Mouse (Mus musculus) gastrocnemius, postnatal 14 days (tissue): Measurements from ENCODE around the gene Ctnna3. TPM values are rescaled to one million over a fixed set of nuclear protein-coding genes. Genes with fewer than 3 reads are reported as not detected.

Experiments used
- DNase-seq: peaks from one replicate; pipeline ENCODE4 v3.0.0; 2021; ENCODE audit warnings: mixed read lengths
- intact Hi-C: fragments of 180-260 bp; cut with DNase I; formaldehyde crosslinking; loops from one replicate; pipeline ENCODE4 v1.15.1; 2025; ENCODE audit warnings: low total_unique reads
- total RNA-seq, 2 experiments: library from RNA; stranded (reverse); gene quantifications; 2 replicates each; pipeline ENCODE4 v1.2.3; 2021

The Ctnna3 gene
- total RNA-seq, 2 experiments from 2014 or later = 19.1 to 20.2 TPM

DNA sequence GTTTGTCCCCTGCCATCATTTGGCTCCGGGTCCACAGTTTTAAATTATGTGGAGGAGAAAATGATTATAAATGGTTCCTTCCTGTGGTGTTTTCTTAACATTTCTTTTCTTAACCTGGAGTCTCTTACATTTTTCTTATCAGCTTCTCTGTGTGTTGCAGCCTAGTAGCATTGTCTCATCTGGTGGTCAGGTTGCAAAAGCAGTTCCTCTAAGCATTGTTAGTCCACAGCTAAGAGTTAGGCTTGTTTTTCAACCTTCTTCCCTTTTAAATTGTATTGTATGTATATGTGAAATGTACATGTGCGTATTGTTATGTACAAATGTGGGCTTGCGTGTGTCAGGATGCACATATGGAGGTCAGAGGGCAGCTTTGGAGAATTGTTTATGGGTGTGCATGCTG, 220.4 kb downstream of the Ctnna3 start:
- no peak for DNase-seq
- intact Hi-C loops = no loop called here

GRCm38 (mm10) chr10:63652887-63653286, 223.0 kb downstream of the Ctnna3 start:
- DNase-seq = no peak
- intact Hi-C loops = no loop called here

DNA sequence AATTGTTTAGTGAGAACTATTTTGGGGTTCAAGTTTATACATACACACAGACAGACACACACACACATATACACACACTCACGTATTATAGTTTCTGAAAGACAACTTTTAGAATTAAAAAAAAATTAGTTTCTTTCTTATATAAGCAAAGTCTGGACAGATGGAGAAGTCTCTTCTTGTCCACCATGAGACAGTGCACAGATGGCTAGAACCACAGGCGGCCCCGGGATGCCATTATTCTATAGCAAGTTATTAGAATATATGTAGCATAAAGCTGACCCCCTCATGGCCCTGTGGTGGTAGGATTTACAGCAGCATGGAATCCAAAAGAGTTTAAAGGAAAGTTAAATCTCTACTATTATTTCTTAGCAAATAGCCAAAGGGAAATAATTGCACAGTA, 223.7 kb downstream of the Ctnna3 start:
- intact Hi-C loops = no loop called here
- no peak for DNase-seq

- DNase-seq = no peak
- intact Hi-C loops = no loop called here
Measured at GRCm38 (mm10) chr10:63654560-63654959, 224.7 kb downstream of the Ctnna3 start.

DNA sequence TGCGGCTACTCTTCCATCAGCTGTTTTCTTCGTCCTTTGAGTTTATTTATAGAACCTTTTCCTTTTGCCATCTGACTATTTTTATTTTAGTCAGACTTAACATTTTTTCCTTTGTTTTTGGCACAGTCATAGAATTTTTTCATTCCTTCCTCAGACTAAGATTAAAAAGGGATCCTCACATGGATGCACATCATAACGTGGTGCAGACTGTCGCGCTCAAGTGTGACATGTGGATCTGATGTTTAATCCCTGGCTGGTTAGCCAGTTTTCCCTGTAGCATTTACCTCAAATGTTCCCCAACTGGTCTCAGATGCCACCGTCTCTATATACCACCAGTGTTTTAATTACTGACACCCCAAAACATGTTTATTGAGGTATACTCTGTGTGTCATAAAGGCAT, 246.4 kb downstream of the Ctnna3 start:
- intact Hi-C loops = no loop called here
- DNase-seq = no peak

DNA sequence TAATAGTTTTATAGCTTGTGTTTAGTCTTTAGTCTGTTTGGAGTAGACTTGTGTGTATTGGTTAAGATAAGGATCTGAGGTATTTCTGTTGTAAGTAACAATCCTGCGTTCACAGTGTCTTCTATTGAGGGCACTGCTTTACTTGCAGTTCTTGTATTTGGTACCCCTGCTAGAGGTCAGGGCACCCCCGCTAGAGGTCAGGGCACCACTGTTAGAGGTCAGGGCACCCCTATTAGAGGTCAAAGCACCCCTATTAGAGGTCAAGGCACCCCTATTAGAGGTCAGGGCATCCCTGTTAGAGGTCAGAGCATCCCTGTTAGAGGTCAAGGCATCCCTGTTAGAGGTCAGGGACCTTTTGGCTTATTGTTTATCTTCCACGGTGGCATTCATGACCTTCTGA, 259.3 kb downstream of the Ctnna3 start:
- no peak for DNase-seq
- intact Hi-C loops = no loop called here

GRCm38 (mm10) chr10:63689651-63690050, 259.8 kb downstream of the Ctnna3 start:
- DNase-seq = no peak
- intact Hi-C loops = loop anchor here (10.0 kb wide), 1 partner anchor 265 kb away; the partner anchor contains the start of gene Gm7075

DNA sequence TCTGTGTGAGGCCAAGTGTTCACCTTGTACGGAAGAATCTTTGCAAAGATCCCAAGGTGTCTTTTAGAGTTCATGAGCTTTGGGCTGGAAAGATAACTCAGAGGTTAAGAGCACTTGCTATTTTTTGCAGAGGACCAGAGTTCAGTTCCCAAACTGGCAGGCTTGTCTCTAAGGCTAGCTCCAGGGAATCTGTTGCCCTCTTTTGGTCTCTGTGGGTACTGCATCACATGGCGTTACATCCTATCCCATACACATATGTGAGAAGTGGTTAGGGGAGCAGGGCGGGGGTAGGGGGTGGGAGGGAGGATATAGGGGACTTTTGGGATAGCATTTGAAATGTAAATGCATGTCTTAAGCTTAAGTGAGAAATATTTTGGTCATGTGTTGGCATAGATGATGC, 262.1 kb downstream of the Ctnna3 start:
- DNase-seq = no peak
- intact Hi-C loops = loop anchor here (10.0 kb wide), 1 partner anchor 267 kb away; the partner anchor contains the start of gene Gm7075

DNA sequence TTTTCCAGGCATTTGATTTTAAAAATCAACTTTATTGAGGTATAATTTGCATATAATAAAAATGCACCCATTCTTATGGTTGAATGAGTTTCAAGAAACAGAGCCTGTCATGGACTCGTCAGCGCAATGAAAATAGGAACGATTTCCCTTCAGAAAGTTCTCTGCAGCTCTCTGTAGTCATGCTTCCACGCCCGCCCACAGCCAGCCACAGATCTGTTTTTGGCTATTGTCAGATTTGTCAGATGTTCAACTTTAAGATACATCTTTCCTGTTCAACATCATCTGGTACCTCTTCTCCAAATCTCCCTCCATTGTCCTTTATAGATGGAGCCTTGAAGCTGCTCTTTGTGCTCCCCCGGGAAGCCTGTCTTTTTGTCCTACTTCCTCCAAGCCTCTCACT, 280.3 kb downstream of the Ctnna3 start:
- intact Hi-C loops = no loop called here
- DNase-seq = no peak

DNA sequence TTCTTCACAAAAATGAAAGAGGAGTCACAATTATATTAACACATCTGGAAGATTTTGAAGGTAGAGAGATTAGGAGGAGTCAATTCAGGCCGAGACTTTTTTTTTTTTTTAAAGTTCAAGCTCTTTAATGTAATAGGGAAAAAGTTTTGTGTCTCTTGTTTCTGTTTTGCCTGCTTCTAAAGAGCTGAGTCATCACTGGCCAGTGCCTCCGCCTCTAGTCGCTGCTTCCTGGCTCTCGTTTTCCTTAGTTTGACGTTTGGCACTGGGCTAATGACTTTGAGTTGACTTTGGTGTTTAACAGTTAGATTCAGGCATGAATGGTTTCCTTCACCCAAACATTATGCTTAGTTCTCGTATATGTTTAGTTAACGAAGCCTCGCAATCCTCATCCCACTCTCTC, 282.6 kb downstream of the Ctnna3 start:
- DNase-seq = no peak
- intact Hi-C loops = no loop called here

- intact Hi-C loops = no loop called here
- no peak for DNase-seq
Measured at GRCm38 (mm10) chr10:63714151-63714550, 284.3 kb downstream of the Ctnna3 start.

DNA sequence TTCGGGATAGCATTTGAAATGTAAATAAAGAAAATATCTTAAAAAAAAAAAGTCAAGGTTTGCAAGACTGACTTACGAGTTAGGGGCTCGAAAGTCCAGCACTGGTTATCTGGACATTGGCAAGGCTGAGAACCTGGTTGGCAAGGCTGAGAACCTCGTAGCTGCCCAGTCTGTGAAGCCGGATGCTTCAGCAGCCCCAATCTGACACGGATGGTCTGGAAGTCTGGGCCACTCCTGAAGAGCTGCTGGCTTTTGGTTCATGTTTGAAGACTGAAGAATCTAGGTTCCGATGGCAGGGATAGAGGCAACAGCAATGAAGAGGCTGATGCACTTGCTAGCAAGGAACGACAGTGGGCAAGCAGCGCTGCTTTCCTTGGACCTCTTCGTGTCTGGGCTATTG, 339.0 kb downstream of the Ctnna3 start:
- no peak for DNase-seq
- intact Hi-C loops = no loop called here

- DNase-seq = no peak
- intact Hi-C loops = no loop called here
Measured at GRCm38 (mm10) chr10:63771656-63772055, 341.8 kb downstream of the Ctnna3 start.

GRCm38 (mm10) chr10:63772074-63772473, 342.2 kb downstream of the Ctnna3 start:
- intact Hi-C loops = no loop called here
- no peak for DNase-seq

- no peak for DNase-seq
- intact Hi-C loops = no loop called here
Measured at GRCm38 (mm10) chr10:63781948-63782347, 352.1 kb downstream of the Ctnna3 start.

GRCm38 (mm10) chr10:63784808-63785535, 355.1 kb downstream of the Ctnna3 start:
- DNase-seq = no peak
- intact Hi-C loops = no loop called here

DNA sequence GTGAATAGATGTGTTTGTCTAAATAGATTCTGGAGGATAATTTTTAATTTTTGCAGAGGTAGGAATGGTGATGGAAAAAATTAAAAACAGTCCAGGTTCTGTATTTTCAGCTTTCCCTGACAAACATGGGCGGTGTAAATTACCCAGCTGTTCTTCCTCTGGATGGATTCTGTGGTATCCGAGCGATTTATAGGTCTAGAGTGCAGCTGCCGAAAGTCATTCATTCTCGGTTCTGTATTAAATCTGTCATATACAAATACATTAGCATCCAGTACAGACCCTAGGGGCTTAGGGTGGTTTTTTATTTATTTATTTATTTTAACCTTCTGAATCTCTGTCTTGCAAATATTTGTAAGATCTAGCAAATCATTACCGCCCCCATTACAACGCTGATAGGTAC, 356.5 kb downstream of the Ctnna3 start:
- intact Hi-C loops = no loop called here
- DNase-seq = no peak

- no peak for DNase-seq
- intact Hi-C loops = no loop called here
Measured at GRCm38 (mm10) chr10:63803909-63804308, 374.0 kb downstream of the Ctnna3 start.

- intact Hi-C loops = no loop called here
- DNase-seq = no peak
Measured at GRCm38 (mm10) chr10:63805551-63805950, 375.7 kb downstream of the Ctnna3 start.

- intact Hi-C loops = no loop called here
- no peak for DNase-seq
Measured at GRCm38 (mm10) chr10:63806254-63806653, 376.4 kb downstream of the Ctnna3 start.

DNA sequence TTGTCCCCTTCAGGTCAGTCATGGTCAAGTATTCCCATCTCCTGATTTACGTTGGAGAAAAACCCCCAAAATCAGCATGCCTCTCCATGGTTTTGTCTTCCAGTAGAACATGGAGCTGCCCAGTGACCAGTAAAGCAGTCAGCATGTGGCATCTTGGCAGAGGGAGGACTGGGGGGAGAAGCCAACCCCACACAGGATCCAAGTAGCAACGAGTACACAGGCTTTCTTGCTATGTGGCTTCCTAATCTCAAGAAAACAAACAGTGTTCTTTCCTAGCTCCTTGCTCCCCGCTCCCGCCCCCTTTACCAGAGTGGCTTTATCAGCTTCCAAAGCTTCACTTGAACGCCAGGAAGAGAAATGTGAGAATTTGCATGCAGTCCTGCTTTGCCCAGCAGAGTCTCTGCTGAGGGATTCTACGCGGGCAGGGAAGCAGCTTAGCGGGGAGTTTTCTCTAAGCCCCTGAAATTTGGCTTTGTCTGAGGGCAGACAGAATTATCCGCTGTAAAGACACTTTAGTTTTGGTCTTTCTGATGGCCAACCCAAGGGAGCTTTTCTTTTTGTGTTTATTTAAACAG, 380.2 kb downstream of the Ctnna3 start:
- intact Hi-C loops = no loop called here
- DNase-seq = no peak
